Mouse (Mus musculus) midbrain, embryonic 13.5 days (tissue): ENCODE data around the gene Tcerg1l. TPM values are rescaled to one million over a fixed set of nuclear protein-coding genes. Genes with fewer than 3 reads are reported as not detected.
A peak's percentile ranks its signal among the peaks of the same experiment; 100 is the strongest.

ENCODE experiments used
- ATAC-seq: fragments of 200-750 bp; cut with Nextera tagmentation; 2 replicates; pipeline ENCODE4 v1.8.0; 2017; ENCODE audit warnings: mild to moderate bottlenecking, moderate TSS enrichment, moderate library complexity
- H3K27ac ChIP-seq: fragments of 300-500 bp; sonication (generic); 2 replicates; pipeline ENCODE4 v1.5.1; 2015; ENCODE audit warnings: inconsistent platforms, mild to moderate bottlenecking, moderate library complexity
- H3K27me3 ChIP-seq: fragments of 300-500 bp; sonication (generic); 2 replicates; pipeline ENCODE4 v1.6.1; 2015; ENCODE audit warnings: mild to moderate bottlenecking, inconsistent platforms
- H3K36me3 ChIP-seq: fragments of 300-500 bp; sonication (generic); 2 replicates; pipeline ENCODE4 v1.6.1; 2015; ENCODE audit warnings: mild to moderate bottlenecking, inconsistent platforms
- H3K4me1 ChIP-seq: fragments of 300-500 bp; sonication (generic); replicated peaks from 2 replicates; pipeline ENCODE4 v1.6.1; 2015; ENCODE audit warnings: inconsistent platforms
- H3K4me2 ChIP-seq: fragments of 300-500 bp; sonication (generic); replicated peaks from 2 replicates; pipeline ENCODE4 v1.6.1; 2015; ENCODE audit warnings: moderate library complexity, mild to moderate bottlenecking, inconsistent platforms
- H3K4me3 ChIP-seq: fragments of 300-500 bp; sonication (generic); replicated peaks from 2 replicates; pipeline ENCODE4 v1.5.1; 2015; ENCODE audit warnings: mild to moderate bottlenecking, inconsistent platforms
- H3K9ac ChIP-seq: fragments of 300-500 bp; sonication (generic); replicated peaks from 2 replicates; pipeline ENCODE4 v1.6.1; 2015; ENCODE audit warnings: mild to moderate bottlenecking, inconsistent platforms
- H3K9me3 ChIP-seq: fragments of 300-500 bp; sonication (generic); 2 replicates; pipeline ENCODE4 v1.6.1; 2016; ENCODE audit warnings: mild to moderate bottlenecking, inconsistent platforms
- WGBS: fragments of 180-500 bp; shearing (Covaris S2); methylation state at CpG from one replicate; pipeline ENCODE4 v1.1.7; 2015; 5-methylcytosine and 5-hydroxymethylcytosine counted together
- polyA plus RNA-seq: library from polyadenylated mRNA; unstranded; fragments of >200 nt; fragmentation: Nextera tagmentation; extraction: Ambion mirVana; gene quantifications from 2 replicates; pipeline ENCODE4 v1.2.1, GENCODE M21; 2015

Gene Tcerg1l
- polyA plus RNA-seq, result 9.6 and 11.4 TPM in 2 replicates

DNA sequence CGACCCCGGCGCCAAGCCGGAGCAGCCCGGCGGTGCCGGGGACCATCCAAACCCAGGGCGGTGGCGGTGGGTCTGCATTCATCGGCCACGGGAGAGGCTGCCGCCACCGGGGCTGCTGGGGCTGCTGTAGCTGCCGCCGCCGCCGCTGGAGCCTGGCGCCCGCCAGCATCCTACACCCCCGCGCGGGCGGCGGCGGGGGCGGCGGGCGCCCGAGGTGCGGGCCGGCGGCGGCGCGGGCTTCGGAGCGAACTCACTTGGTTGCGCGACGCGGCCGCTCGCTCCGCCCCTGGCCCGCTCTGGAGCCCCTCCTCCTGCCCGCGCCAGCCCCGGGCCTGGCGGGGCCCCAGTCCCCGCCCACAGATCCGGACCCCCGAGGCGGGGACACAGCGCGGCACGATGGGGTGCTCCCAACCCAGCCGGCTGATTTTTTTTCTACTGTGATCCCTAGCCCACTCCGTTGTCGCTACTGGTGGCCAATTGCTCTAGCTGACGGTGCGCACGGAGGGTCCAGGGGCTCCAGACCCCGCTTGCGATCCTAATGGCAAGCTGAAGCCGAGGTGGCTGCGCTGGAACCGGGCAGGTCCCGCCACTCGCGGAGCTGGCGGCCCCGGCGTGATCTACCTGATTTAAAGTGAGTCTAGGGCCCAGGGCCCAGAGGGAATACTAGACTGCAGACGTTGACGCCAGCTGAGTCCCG lies at the start of gene Tcerg1l:
Tcerg1l (minus strand) TSS at position 246 of the 697 bp plus-strand sequence.
- ATAC-seq, result peak; percentile 85
- WGBS, result under 1% methylated on average over 47 of the region's 76 CpGs
- Histone ChIP-seq H3K4me1 (peaks cover 16% of the 10 kb centered on the region), H3K4me3 (peak within 1 kb of the TSS; percentile 75), H3K27me3 (peaks cover 18% of the 10 kb centered on the region), H3K9me3 (no peaks in the 10 kb centered on the region), H3K27ac (peak within 1 kb of the TSS; percentile 53), H3K36me3 (no peaks in the 10 kb centered on the region), H3K4me2 (peak within 1 kb of the TSS; percentile 100), H3K9ac (peak within 1 kb of the TSS; percentile 83)

DNA sequence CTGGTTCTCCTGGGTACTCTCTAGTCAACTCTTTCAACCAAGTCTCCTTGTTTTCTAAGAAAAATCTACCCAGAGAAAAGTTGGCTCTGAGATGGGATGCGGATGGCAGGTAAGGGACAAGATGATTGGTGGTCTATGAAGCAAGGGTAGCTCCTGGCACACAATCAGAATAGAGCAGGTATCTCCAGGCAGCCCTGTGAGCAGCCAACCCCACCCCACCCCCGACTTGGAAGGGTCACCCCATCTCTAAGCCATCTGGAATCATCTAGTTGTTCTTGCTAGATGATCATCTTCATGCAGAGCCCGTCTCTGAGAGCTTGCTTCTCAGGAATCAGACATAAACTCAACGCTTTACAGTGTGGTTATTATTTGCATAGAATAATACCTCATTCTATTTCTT lies 44.6 kb upstream of the Tcerg1l start:
- no peaks in the 10 kb centered on the region for H3K9me3 ChIP-seq
- no peak overlapping the region for H3K4me2 ChIP-seq
- H3K9ac ChIP-seq, result no peak overlapping the region
- no peaks in the 10 kb centered on the region for H3K36me3 ChIP-seq
- H3K27me3 ChIP-seq, result no peaks in the 10 kb centered on the region
- no peak overlapping the region for H3K27ac ChIP-seq
- H3K4me1 ChIP-seq, result no peaks in the 10 kb centered on the region
- no peak overlapping the region for H3K4me3 ChIP-seq
- no peak for ATAC-seq
- 71% methylated on average over 4 of the region's 4 CpGs for WGBS

DNA sequence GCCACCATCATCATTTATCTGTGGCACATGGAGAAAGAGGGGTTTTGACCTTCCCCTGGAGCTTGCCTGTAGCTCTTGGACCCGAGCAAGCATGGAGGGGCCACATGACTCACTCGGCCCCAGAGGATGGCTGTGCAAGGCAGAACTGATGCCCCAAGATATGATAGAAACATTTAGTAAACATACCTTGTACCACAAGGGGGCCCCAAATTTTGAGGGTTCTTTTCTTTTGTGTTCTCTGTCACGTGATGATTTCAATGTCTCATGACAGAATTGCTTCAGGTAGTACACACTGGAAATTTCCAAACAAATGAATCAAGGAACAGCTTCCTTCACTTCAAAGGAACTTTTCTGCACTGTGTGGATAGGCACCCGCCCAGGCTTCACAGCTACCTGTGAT lies 35.0 kb upstream of the Tcerg1l start:
- Histone ChIP-seq H3K4me3 (no peak overlapping the region), H3K36me3 (no peaks in the 10 kb centered on the region), H3K4me2 (no peak overlapping the region), H3K4me1 (peaks cover 8% of the 10 kb centered on the region; the same call in 1 of the 2 replicates), H3K9me3 (no peaks in the 10 kb centered on the region), H3K9ac (no peak overlapping the region), H3K27ac (no peak overlapping the region), H3K27me3 (no peaks in the 10 kb centered on the region)
- ATAC-seq, result no peak
- 70% methylated on average over 4 of the region's 4 CpGs for WGBS

DNA sequence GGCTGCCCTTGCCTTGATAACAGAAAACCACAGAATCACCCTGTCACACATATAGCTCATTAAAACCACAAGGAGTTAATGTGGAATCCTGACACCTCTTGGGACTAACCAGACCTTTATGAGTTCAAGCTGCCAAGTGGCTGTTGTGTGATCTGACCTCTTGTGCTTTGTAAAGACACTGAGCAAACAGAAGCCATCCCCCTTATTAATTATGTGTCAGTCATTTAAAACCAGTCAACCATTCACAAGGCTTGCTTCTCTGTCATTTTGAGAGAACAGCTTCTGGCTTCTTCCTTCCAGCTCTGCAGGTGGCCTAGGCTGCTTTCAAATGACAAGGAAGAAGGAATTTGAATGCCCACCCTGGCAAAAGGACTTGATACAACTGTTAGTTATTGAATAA lies 33.9 kb upstream of the Tcerg1l start:
- H3K9ac ChIP-seq, result no peak overlapping the region
- peaks cover 8% of the 10 kb centered on the region; the same call in 1 of the 2 replicates for H3K4me1 ChIP-seq
- 0 out of 2 replicates have a peak, but pooled peaks have one; percentile 30 for ATAC-seq
- no peaks in the 10 kb centered on the region for H3K36me3 ChIP-seq
- H3K9me3 ChIP-seq, result no peaks in the 10 kb centered on the region
- H3K27ac ChIP-seq, result 0 out of 2 replicates have a peak overlapping the region, but pooled peaks have one; percentile 41
- no peak overlapping the region for H3K4me3 ChIP-seq
- H3K4me2 ChIP-seq, result no peak overlapping the region
- no peaks in the 10 kb centered on the region for H3K27me3 ChIP-seq

DNA sequence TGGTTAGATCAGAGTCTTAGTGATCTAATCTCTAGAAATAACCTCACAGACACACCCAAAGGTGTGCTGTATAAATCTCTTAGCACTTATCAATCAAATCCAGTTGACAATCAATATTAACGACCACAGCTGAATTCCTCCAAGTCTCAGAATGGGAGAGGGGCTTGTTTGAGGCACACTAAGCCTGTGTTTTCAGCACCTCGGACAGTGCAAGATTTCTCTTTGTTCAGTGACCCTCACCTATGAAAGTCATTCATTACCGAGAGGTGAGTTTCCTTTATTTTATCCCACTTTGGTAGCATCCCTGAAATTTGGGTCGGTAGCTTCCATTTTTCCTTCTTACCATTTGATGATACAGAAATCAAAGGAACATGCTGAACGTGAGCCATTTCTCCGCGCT lies 32.4 kb upstream of the Tcerg1l start:
- Histone ChIP-seq H3K9me3 (no peaks in the 10 kb centered on the region), H3K4me2 (no peak overlapping the region), H3K27ac (no peak overlapping the region), H3K4me1 (peaks cover 8% of the 10 kb centered on the region; the same call in 1 of the 2 replicates), H3K4me3 (no peak overlapping the region), H3K9ac (no peak overlapping the region), H3K36me3 (no peaks in the 10 kb centered on the region), H3K27me3 (no peaks in the 10 kb centered on the region)
- ATAC-seq, result no peak
- WGBS, result 58% methylated on average over 7 of the region's 7 CpGs

DNA sequence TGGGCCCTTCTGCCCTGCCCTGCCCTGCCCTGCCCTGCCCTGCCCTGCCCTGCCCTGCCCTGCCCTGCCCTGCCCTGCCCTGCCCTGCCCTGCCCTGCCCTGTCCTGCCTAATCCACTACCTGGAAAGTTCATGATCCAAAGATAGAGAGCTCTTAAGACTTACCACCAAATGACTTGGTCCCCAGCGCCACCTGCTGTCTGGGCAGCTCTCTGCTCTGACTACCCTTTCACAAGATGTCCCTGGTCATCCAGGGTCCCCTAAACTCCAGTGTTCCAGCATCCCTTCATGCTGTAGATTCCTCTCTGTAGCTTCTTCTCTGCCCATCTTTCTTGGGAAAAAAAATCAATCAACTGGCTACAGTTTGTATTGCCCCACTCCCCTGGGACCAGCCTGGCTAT lies 31.3 kb upstream of the Tcerg1l start:
- no peak overlapping the region for H3K4me3 ChIP-seq
- WGBS, result 44% methylated on average over 1 of the region's 1 CpGs
- no peaks in the 10 kb centered on the region for H3K27me3 ChIP-seq
- H3K36me3 ChIP-seq, result no peaks in the 10 kb centered on the region
- peaks cover 8% of the 10 kb centered on the region; the same call in 1 of the 2 replicates for H3K4me1 ChIP-seq
- H3K27ac ChIP-seq, result no peak overlapping the region
- ATAC-seq, result no peak
- H3K9me3 ChIP-seq, result no peaks in the 10 kb centered on the region
- H3K9ac ChIP-seq, result no peak overlapping the region
- no peak overlapping the region for H3K4me2 ChIP-seq

DNA sequence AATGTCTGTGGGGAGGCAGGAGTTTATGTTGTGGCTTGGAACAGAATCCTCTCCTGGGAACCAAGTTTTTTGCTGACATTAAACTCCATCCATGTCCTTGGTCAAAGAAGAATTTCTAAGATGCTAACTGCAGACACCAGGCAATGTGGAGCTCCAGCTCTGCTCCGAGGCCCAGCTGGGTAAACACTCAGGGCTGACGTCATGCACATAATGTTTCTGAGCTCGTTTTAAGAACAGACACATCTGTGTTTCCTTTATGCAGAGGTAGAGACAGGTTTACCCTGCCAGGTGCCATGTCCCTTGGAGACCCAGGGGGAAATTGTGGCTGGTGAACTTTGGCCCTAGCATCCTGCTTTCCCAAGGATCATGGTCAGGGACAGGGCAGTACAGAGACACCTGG lies 29.9 kb upstream of the Tcerg1l start:
- Histone ChIP-seq H3K4me1 (peaks cover 8% of the 10 kb centered on the region; the same call in 1 of the 2 replicates), H3K9ac (no peak overlapping the region), H3K27ac (no peak overlapping the region), H3K27me3 (no peaks in the 10 kb centered on the region), H3K9me3 (no peaks in the 10 kb centered on the region), H3K36me3 (no peaks in the 10 kb centered on the region), H3K4me3 (no peak overlapping the region), H3K4me2 (no peak overlapping the region)
- ATAC-seq, result no peak
- 65% methylated on average over 3 of the region's 3 CpGs for WGBS

DNA sequence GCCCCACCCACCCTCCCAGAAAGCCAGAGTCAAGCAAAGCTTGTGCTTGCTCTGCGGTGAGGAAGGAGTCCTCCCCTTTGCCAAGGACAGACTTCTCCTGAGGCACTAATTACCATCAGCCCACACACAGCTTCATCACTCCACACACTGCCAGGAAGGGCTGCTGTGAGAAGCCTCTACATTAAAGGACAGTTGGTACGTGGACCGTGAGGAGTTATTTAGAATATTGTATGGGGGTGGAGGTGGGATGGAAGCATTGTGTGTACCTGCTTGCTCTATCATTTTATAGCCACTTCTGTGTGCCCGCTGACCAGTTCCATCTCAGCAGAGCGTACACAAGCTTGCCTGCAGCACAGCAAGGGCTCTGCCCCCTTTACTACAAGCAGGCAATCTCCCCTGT lies 16.0 kb upstream of the Tcerg1l start:
- 76% methylated on average over 5 of the region's 5 CpGs for WGBS
- H3K4me1 ChIP-seq, result no peaks in the 10 kb centered on the region
- ATAC-seq, result no peak
- H3K4me3 ChIP-seq, result no peak overlapping the region
- no peak overlapping the region for H3K27ac ChIP-seq
- no peak overlapping the region for H3K4me2 ChIP-seq
- H3K36me3 ChIP-seq, result no peaks in the 10 kb centered on the region
- no peaks in the 10 kb centered on the region for H3K27me3 ChIP-seq
- H3K9ac ChIP-seq, result no peak overlapping the region
- no peaks in the 10 kb centered on the region for H3K9me3 ChIP-seq

DNA sequence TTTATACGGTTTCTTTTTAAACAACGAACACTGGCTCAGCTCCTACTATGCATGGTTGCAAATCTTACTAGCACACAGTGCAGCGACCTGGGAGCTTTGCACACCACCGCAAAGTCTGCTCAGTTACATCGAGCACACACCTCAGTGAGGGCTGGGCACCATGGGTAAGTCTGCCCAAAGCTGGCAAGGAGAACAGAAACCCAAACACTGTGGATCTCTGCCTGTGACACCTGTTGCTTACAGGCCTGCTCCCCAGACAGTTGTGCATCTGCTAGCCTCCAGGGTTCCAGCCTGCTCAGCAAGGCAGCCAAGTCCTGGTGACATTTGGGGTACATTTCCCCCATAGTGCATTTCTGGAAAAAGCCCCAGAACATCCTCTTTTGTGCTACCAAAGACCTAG lies 4.1 kb upstream of the Tcerg1l start:
- no peak overlapping the region for H3K9ac ChIP-seq
- H3K4me3 ChIP-seq, result no peak overlapping the region
- H3K9me3 ChIP-seq, result no peaks in the 10 kb centered on the region
- WGBS, result 93% methylated on average over 5 of the region's 5 CpGs
- no peak overlapping the region for H3K4me2 ChIP-seq
- no peak overlapping the region for H3K27ac ChIP-seq
- peaks cover 12% of the 10 kb centered on the region for H3K4me1 ChIP-seq
- ATAC-seq, result no peak
- H3K36me3 ChIP-seq, result no peaks in the 10 kb centered on the region
- H3K27me3 ChIP-seq, result peaks cover 17% of the 10 kb centered on the region

DNA sequence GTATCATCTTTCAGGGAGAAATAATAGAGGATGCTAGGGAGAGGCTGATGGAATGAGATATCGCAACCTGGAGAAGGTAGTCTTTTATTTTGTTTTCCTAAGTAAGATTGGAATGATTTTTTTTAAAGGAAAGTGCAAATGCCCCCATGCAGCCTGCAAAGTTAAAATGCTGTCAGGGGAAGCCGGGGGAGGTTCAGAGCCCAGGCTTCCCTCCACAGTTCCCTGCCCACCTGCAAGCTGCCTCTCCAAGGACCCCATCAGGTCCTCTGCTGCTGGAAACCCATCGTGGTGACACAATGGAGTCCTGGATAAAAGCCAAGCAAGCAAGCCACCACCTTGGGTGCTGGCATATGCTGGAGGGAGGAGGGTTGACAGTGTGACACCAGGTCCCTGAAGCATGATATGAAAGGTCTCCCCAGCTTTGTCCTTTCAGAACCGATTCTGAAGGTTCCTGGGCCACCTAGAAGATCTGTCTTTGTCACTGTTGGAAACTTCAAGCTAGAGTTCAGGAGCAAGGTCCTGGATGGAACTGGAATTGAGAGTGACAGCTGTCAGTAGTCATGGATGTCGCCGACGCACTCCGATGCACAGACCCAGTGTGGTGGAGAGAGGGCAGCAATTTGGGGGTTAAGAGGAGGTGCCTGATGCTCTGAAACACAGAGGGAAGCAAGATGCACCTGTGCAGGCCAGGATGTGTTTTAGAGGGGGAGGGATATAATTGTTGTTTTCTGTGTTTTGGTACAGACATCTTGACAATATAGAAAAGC lies 3.2 kb upstream of the Tcerg1l start:
- Histone ChIP-seq H3K4me2 (no peak overlapping the region), H3K27ac (no peak overlapping the region), H3K27me3 (peaks cover 18% of the 10 kb centered on the region), H3K9ac (no peak overlapping the region), H3K4me3 (no peak overlapping the region), H3K4me1 (peaks cover 16% of the 10 kb centered on the region), H3K9me3 (no peaks in the 10 kb centered on the region), H3K36me3 (no peaks in the 10 kb centered on the region)
- WGBS, result 81% methylated on average over 8 of the region's 8 CpGs
- ATAC-seq, result no peak

DNA sequence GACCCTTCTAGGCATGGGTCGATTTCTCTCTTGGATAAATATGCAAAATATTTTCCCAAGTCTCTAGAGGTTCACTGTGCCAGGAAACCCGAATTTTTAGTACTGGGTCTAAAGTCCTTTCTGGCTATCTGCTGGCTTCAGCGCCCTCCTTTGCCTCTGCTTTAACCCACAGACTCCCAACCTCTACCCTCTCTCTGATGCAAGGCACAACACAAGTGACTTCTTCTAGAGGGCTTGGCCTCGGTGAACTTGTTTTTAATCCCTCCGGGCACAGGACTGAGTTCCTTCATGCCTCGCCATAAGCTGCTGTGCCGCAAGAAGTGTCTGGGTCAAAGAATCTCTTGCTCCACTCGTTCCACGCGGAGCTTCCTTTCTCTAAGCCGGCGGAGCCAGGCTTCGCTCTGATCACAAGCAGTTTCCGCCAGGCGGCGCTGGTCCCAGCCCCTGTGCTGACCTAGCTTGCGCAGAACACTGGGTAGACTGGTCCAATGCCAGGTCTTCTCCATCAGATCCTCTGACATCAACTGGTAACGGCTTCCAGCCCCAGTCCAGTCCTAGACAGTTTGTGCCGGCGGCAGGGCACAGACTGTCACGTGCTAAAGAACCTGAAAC lies 758 bp upstream of the Tcerg1l start:
- WGBS, result 2% methylated on average over 21 of the region's 21 CpGs
- Histone ChIP-seq H3K4me1 (peaks cover 16% of the 10 kb centered on the region), H3K4me2 (peak overlapping the region; percentile 100), H3K9ac (peak overlapping the region; percentile 83), H3K4me3 (peak overlapping the region; percentile 75), H3K36me3 (no peaks in the 10 kb centered on the region), H3K9me3 (no peaks in the 10 kb centered on the region), H3K27me3 (peaks cover 18% of the 10 kb centered on the region), H3K27ac (no peak overlapping the region)
- peak; percentile 80 for ATAC-seq

DNA sequence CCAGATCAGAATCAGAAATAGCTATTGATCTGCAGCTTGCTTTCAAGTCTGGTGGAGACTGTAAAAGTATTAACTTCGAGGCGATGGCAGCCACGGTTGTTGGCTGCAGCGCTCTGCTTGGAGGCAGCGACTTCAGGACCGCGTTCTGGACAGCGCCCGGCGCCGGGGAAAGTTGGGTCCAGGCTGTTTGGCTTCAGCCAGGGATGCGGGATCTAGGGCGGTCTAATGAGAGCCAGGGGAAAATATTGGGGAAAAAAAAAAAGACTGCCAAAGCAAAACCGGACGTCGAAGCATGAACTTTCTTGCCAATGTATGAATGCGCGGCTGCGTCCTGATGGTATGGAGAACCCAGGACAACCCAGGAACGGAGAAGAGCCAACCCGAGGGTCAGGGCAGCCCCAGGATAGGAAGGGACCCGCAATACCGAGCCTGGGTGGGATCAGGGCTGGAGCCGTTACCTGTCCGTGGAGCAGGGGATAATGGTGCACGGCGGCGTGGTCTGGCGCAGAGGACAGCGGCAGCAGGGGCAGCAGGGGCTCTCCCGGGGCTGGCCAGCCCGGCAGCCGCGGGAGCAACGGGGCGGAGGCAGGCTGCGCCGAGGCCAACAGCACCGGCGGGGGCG lies 556 bp downstream of the Tcerg1l start:
- Histone ChIP-seq H3K4me2 (peak overlapping the region; percentile 100), H3K4me1 (peaks cover 16% of the 10 kb centered on the region), H3K9ac (peak overlapping the region; percentile 83), H3K36me3 (no peaks in the 10 kb centered on the region), H3K9me3 (no peaks in the 10 kb centered on the region), H3K27ac (peak overlapping the region; percentile 53), H3K4me3 (peak overlapping the region; percentile 75), H3K27me3 (peaks cover 18% of the 10 kb centered on the region)
- under 1% methylated on average over 40 of the region's 41 CpGs for WGBS
- no peak; the same call in 1 of the 2 replicates for ATAC-seq
